Mouse (Mus musculus): ENCODE measurements at regions not wholly inside any gene's neighbourhood (a gene's known extent, or its start where the extent isn't known, plus 50 kb on each side); places are given as distances from the start of the nearest gene placed in this dataset.

- no peak for DNase-seq
- Histone ChIP-seq H3K9me3 (ENCODE audit: low read length) (no peaks in the 10 kb centered on the region), H3K27ac (ENCODE audit: low read depth, low read length) (no peak overlapping the region), H3K36me3 (ENCODE audit: insufficient read depth) (no peaks in the 10 kb centered on the region), H3K4me3 (ENCODE audit: low read depth, low read length) (no peak overlapping the region), H3K9ac (no peak overlapping the region), H3K27me3 (ENCODE audit: insufficient read depth, low read length) (no peaks in the 10 kb centered on the region), H3K4me2 (ENCODE audit: low read depth) (no peak overlapping the region), H3K4me1 (ENCODE audit: insufficient read depth) (no peaks in the 10 kb centered on the region)
- WGBS: 93% methylated on average over 2 of the region's 2 CpGs
- no peak for TF ChIP-seq CTCF (IDR thresholded peaks at IDR 0.05; ENCODE audit: low read depth)
- ATAC-seq: no peak
Observed at GRCm38 (mm10) chr10:42068497-42068896, 50.3 kb upstream of the Armc2 start.

Measured in forebrain, postnatal 0 days (tissue).